Mouse (Mus musculus) monocyte, adult 59 days (primary cell): ENCODE data around the gene Primpol. TPM values are rescaled to one million over a fixed set of nuclear protein-coding genes. Genes with fewer than 3 reads are reported as not detected.

Source experiments
- total RNA-seq, 2 experiments: library from RNA; stranded (reverse); gene quantifications; one replicate each; pipeline ENCODE4 v1.2.4; 2023

Primpol gene
- 10 to 100 TPM; 13.3 to 14.2 TPM for total RNA-seq

GRCm38 (mm10) chr8:46616879-46617689 is at the start of gene Primpol, which contains the start of gene Casp3:
Primpol (minus strand) TSS chr8:46617212.
Casp3 (plus strand) TSS chr8:46617291.

GRCm38 (mm10) chr8:46551615-46552440 is 65.2 kb downstream of the Primpol start, which contains the start of gene Cenpu:
Cenpu (plus strand) TSS chr8:46552028.

Other genes with a start within 250 kb of the Primpol start
- gene Acsl1, start 146.2 kb downstream of the Primpol start, total RNA-seq, result 10 to 100 TPM; 67.3 to 69.7 TPM
- 1 to 10 TPM; 2.3 to 2.6 TPM for gene Cenpu, start 65.2 kb downstream of the Primpol start, total RNA-seq
- 10 to 100 TPM; 44.7 to 47.4 TPM for gene Casp3, start 79 bp upstream of the Primpol start, total RNA-seq
- 100 to 1,000 TPM; 264 to 295 TPM for gene Irf2, start 122.5 kb upstream of the Primpol start, total RNA-seq